Mouse (Mus musculus): ENCODE data around the gene Tra2b.
"Not testable (repeated sequence)": the region's sequence is repeated elsewhere in the genome, so short reads cannot be mapped to it uniquely, and the experiment has no call there.

Gene Tra2b

GRCm38 (mm10) chr16:22265849-22266376, at the start of gene Tra2b:
Tra2b (minus strand) TSS chr16:22266005.
- DNase-seq, result peak; percentile 97

- peak; percentile 45 for DNase-seq
Observed at GRCm38 (mm10) chr16:22310649-22311048, 44.8 kb upstream of the Tra2b start.

- peak; percentile 83 for DNase-seq
Observed at GRCm38 (mm10) chr16:22302606-22303005, 36.8 kb upstream of the Tra2b start.

GRCm38 (mm10) chr16:22301378-22301777, 35.6 kb upstream of the Tra2b start:
- no peak for DNase-seq

GRCm38 (mm10) chr16:22296901-22297300, 31.1 kb upstream of the Tra2b start:
- DNase-seq, result no peak

GRCm38 (mm10) chr16:22294812-22295211, 29.0 kb upstream of the Tra2b start:
- not testable (repeated sequence) for DNase-seq

- DNase-seq, result no peak
Observed at GRCm38 (mm10) chr16:22293600-22293999, 27.8 kb upstream of the Tra2b start.

GRCm38 (mm10) chr16:22292394-22292793, 26.6 kb upstream of the Tra2b start:
- no peak for DNase-seq

- DNase-seq, result no peak
Observed at GRCm38 (mm10) chr16:22289643-22290042, 23.8 kb upstream of the Tra2b start.

GRCm38 (mm10) chr16:22286996-22287395, 21.2 kb upstream of the Tra2b start:
- no peak for DNase-seq

- DNase-seq, result no peak
Observed at GRCm38 (mm10) chr16:22276536-22276935, 10.7 kb upstream of the Tra2b start.

GRCm38 (mm10) chr16:22275142-22275541, 9.3 kb upstream of the Tra2b start:
- DNase-seq, result no peak

GRCm38 (mm10) chr16:22270491-22270890, 4.7 kb upstream of the Tra2b start:
- DNase-seq, result no peak

- DNase-seq, result no peak
Observed at GRCm38 (mm10) chr16:22266384-22266783, 579 bp upstream of the Tra2b start.

- peak; percentile 86 for DNase-seq
Observed at GRCm38 (mm10) chr16:22264962-22265848, 600 bp downstream of the Tra2b start.

GRCm38 (mm10) chr16:22264232-22264961, 1.4 kb downstream of the Tra2b start:
- peak; percentile 59 for DNase-seq

- no peak for DNase-seq
Observed at GRCm38 (mm10) chr16:22263124-22263523, 2.7 kb downstream of the Tra2b start.

GRCm38 (mm10) chr16:22261563-22261962, 4.2 kb downstream of the Tra2b start:
- no peak for DNase-seq

GRCm38 (mm10) chr16:22260423-22261143, 5.2 kb downstream of the Tra2b start:
- DNase-seq, result no peak

GRCm38 (mm10) chr16:22252255-22252654, 13.6 kb downstream of the Tra2b start:
- not testable (repeated sequence) for DNase-seq

- no peak for DNase-seq
Observed at GRCm38 (mm10) chr16:22250307-22250706, 15.5 kb downstream of the Tra2b start.

- no peak for DNase-seq
Observed at GRCm38 (mm10) chr16:22249754-22250153, 16.1 kb downstream of the Tra2b start.
